Mouse (Mus musculus): ENCODE measurements at regions not wholly inside any gene's neighbourhood (a gene's known extent, or its start where the extent isn't known, plus 50 kb on each side); places are given as distances from the start of the nearest gene placed in this dataset.

DNA sequence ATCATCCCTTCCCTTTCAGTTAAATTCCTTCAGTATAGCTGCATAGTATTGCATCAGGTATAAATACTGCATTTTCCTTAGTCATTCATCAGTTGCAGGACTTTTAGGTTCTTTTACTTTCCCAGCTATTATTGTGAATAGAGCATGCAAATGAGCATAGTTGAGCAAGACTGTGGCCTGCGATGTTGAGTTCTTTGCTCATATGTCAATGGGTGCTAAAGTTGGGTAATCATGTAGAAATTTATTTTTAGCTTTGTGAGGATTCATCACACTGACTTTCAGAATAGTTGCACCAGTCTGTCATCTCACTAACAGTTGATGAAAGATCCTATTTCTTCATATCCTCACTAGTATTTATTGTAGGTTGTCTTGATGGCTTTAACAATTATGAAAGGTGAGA lies 380.3 kb upstream of the Arrdc3 start:
- DNase-seq: no peak

DNA sequence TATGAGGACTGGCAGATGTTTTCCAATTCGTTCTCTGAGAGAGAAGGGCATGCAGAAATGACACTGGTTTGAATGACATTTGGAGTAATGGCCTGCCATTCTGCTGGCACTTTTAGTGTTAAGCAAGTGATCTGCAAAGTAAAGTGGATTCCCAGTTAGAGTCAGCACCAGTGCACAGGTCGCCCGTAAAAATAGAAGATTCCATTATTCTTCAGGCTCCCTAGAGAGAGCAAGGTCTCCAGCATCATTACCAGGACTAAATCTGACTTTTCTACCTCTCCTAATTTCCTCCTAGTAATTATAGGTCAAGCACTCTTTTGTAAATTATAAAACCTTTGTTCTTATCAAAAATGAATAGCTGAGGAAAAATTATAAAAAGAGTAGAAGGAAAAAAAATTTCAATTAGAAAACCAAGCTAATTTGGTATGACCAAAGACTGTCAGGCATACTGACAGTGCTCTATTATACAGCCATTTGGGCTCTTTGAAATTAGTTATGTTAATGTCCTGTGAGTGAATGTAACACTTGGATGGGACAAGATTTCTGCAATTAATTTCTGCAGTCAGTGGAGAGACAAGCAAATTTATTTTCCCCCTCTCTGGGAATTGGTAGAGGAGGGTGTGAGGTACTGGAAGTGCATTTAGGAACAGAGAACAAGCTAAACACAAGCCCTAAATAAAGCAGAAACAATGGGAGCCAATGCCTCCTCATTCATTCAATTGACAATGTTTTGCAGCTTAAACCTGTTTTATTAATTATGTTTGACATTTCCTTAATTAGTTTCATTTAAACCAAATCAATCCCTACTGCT lies 368.8 kb upstream of the Arrdc3 start:
- peak; percentile 2 for DNase-seq

GRCm38 (mm10) chr13:80514982-80515253 lies 368.3 kb upstream of the Arrdc3 start:
- DNase-seq: no peak

- no peak for DNase-seq
These were observed 364.3 kb upstream of the Arrdc3 start for GRCm38 (mm10) chr13:80518836-80519235.

DNA sequence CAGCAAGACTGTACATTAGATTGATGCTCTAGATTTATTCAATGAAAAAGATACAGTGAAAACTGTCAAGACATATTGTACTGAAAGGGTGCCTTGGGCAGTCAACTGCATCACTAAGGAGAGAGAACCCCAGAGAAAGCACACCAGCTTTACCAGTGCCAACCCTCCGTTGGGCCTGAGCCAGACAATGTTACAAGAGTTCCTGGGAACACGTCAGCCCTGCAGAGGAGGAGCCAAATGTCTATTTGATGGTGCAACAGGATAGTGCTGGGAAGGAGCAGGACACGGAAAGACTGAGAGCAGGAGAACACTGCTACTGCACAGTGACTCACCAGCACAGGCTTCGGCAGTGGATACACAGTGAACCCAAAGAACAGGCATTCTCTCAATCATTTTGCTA lies 363.4 kb upstream of the Arrdc3 start:
- peak; percentile 2 for DNase-seq

DNA sequence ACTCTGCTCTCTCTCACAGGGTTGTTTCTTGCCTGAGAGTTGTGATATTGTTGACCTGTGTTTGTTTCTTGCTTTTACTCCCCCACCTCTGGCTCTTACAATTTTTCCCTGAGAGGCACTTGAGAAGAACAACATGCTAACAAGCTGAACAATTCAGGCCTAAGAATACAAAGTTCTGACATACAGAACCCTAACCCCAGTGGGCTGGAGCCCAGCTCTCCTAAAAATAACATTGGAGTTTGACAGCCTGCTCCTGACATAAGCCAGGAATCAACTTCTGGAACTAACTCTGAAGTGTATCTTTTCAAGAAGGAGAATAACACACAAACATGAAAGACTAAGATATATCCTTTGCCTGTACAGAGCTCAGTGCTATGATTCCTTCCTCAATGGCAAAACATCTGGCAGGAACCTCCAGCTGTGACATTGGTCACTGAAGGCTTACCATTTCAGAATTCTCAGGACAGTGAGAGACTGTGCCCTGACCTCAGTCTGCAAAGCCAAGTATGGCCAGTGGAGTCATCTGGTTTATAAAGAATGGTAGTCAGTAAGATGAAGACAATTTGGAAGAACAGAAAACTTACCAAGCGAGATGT lies 347.3 kb upstream of the Arrdc3 start:
- peak; percentile 36 for DNase-seq

- DNase-seq: no peak
These were observed 338.2 kb upstream of the Arrdc3 start for GRCm38 (mm10) chr13:80544951-80545350.

- no peak for DNase-seq
These were observed 326.0 kb upstream of the Arrdc3 start for GRCm38 (mm10) chr13:80557156-80557555.

Data from lung, postnatal 10 days (tissue).